Mouse (Mus musculus) thymus, postnatal 0 days (tissue): ENCODE data around the gene Dzip3. TPM values are rescaled to one million over a fixed set of nuclear protein-coding genes. Genes with fewer than 3 reads are reported as not detected.

ENCODE experiments used
- DNase-seq: peaks from one replicate; pipeline ENCODE4 v3.0.0-alpha.2; 2015; ENCODE audit warnings: low spot score
- polyA plus RNA-seq: library from polyadenylated mRNA; unstranded; fragments of >200 nt; fragmentation: Nextera tagmentation; extraction: Ambion mirVana; gene quantifications from 2 replicates; pipeline ENCODE4 v1.2.1, GENCODE M21; 2015

Gene Dzip3
- 14.0 and 14.4 TPM in 2 replicates for polyA plus RNA-seq

DNA sequence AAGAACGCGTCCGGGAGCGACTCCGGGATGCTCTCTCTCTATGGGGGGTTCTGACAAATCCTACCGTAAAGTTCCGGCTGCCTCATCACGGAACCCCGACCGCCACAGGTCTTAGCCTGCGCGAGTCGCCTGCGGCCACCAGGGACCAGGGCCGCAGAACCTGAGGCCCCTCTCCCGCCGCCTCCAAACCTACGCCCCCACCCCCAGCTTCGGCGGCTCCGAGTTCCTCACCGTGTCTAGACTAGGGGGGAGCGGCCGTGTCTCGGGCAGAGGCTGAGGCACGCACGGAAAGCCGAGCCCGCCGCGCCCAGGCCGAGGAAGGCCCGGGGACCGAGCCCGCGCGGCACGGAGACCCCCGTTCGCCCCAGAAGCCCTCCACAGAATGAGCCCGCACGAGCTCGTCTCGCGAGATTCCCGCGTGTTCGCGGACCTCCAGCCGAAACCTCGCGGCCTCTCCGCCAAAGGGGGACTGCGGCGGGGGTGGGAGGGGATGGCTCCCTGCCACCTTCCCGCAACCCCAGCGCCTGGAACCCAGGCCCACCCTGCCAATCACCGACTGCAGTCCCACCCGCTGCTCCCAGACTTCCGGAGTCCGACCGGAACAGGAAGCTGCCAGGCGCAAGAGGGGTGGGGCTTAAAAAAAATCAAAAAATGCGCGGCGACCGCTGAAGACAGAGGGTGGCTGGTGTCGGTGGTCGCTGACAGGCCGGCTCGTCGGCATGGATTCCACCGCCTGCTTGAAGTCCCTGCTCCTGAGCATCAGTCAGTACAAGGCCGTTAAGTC lies at the start of gene Dzip3, which contains the start of gene Cip2a:
Gene Dzip3 (minus strand): TSS at position 607 of the 784 bp plus-strand sequence.
Gene Cip2a (plus strand): TSS at position 627 of the 784 bp plus-strand sequence.
- DNase-seq, result peak; percentile 91

DNA sequence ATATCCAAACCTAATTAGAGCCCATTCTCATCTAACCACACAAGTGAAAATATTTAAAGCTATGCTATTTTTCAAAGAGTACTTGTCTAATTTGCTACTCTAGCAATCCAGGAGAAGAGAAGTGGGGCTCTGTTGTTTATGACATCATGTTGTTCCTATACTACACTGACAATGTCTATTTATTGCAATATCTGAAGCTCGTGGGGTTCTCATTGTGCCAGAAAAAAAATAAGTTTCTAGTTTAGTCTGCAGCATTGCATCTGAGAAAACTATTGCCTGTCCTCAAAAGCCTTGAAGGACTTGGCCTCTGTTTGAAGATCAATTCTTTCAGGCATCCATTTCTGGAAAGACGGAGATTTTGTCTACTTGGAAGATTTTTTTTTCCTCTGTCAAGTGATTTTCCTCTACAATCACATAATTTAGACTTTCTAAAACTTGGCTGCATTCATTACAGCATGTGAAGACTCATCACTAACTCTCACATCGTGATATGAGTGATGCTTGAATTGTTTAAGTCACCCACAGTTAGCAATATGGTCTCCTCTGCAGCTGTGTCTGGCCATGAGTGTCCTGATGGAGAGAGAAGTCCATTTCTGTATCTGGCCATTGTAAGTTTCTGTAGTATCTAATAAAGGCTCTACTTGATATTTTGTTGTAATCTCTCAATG lies 46.7 kb upstream of the Dzip3 start:
- no peak for DNase-seq

GRCm38 (mm10) chr16:49037771-49038170 lies 43.8 kb upstream of the Dzip3 start:
- no peak for DNase-seq

DNA sequence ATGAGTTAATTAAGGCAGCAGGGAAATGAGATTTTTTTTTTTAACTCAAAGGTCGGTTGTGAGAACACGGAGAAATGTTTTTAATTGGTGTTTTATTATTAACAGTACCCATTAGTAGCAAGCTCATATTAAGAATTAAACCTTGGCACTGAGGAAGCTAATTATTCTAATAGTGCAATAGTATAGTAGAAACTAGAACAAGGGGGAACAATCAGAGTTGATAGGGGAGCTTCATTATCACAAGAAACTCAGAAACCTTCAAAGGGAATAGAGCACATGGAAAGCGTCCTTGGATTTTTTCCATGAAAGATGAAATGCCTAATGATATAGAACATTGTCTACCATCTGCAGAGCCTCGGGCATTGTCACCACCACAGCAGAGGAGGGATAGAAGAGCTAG lies 41.9 kb upstream of the Dzip3 start:
- no peak for DNase-seq

DNA sequence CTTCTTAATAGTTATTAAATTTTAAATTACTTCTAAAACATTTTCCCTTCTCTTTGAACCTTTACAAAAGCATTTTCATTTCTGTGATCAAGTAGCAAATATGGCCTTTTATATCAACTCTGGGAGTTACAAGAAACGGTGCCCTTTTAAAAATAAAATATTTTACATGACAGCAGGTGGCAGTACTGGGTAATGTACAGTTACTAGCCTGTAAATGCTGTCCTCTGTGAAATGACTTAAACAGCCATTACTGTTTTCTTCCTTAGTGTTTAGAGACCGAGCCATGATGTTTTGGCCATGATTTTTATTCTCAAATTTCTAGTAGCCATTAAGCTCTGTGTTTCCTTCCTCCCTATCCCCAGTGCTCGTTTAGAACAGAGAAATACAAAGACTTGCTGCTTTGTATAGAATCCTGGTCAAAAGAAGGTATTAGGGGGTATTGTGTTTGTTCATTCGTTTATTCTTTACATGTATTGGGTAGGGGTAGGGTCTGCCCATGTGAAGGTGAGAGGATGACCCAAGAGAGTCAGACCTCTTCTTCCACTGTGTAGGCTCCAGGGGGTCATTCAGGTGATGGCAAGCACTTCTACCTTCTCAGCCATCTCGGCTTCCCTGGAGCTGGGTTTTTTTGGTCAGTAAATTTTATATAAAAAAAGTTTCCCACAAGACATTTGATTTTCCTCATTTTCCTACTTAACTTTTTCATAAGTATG lies 22.8 kb upstream of the Dzip3 start:
- DNase-seq, result peak; percentile 18

DNA sequence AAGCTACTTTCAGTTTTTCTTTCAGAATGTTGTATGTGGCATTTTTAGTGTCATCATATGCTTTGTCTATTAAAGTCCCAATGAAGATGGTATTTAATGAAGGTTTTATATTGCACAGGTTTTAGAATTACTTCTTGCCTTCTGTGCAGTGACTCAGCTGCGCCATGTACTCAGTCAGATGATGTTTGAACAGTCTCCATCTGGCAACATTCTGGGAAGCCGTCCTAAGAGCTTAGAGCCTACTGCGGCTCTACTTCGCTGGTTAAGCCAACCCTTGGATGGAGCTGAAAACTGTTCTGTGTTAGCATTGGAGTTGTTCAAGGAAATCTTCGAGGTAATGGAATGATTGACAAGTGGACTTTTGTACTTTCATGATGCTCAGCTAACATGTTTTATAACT lies 10.2 kb upstream of the Dzip3 start:
- no peak for DNase-seq

DNA sequence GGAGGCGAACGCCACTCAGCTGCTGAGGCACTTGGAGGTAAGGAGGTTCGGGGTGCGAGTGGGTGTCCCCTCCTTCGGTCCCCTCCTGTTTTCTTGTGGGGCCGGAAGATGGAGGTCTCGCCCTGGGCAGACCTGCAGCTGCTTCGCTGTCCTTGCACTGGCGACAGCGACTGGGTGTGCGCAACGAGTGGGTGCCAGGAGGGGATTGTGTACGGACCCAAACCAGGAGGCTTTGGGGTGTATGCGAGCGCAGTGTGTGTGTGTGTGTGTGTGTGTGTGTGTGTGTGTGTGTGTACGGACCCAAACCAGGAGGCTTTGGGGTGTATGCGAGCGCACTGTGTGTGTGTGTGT lies 353 bp upstream of the Dzip3 start:
- DNase-seq, result no peak

DNA sequence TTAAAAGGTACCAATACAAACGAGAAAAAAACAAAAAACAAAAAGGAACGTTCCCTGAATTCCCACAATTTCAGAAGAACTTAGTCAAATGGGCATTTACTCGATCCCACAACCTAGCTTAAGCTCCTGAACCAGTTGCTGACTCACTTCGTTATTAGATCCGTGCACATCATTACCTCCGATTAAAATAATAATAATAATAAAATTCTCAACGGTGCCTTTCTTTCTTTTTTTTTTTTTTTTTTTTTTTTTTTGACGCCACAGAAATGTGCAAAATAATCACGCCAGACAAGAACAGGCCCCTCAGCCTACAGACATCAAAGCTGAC lies 770 bp downstream of the Dzip3 start:
- DNase-seq, result no peak

- peak; percentile 21 for DNase-seq
Observed at GRCm38 (mm10) chr16:48992437-48993230, 1.3 kb downstream of the Dzip3 start.

DNA sequence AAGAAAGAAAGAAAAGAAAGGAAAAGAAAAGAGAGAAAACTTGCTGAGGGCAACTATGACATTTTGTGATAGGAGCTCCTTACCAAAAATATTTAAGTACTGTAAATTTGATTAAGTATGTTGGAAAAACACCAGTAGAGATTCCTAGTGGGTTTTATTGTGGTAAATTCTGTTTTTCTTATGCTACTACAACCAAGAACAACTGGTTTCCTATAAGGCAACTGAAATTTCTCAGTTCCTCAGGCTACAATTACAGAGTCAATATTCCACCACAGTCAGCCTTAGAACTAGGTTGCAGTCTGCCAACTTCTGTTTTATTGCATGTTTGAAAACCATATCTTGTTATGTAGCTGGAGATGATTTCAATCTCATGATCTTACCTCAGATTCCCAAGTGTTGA lies 4.3 kb downstream of the Dzip3 start:
- no peak for DNase-seq

DNA sequence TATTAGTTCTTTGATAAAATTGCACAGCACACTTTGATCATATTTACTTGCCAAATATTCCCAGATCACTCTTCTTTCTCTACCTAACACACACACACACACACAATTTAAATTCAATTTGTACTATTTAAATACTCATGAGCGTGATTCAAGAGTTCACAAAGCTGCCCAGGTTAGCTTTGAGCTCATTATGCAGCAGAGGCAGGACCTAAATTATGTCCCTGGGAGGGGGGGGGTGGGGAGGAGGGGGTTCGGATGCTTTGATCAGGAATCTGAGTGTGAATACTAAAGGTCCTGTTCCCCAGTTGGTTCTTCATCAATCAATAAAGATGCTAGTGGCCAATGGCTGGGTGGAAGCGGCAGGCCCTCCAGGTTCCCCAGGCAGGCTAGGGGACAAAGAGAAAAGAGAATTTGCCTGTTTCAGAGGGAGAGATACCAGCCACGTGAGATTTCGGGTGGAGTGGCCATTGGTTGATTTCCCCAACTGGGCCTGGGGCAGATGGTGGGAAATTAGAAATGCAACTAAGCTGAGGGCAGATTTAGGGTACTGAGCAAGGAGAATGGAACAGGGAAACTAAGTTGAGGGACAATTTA lies 8.8 kb downstream of the Dzip3 start:
- no peak for DNase-seq

- no peak for DNase-seq
Observed at GRCm38 (mm10) chr16:48979965-48980364, 14.0 kb downstream of the Dzip3 start.

GRCm38 (mm10) chr16:48973548-48973947 lies 20.4 kb downstream of the Dzip3 start:
- no peak for DNase-seq

GRCm38 (mm10) chr16:48972996-48973395 lies 21.0 kb downstream of the Dzip3 start:
- DNase-seq, result no peak

- peak; percentile 48 for DNase-seq
Observed at GRCm38 (mm10) chr16:48941805-48942204, 52.2 kb downstream of the Dzip3 start.

GRCm38 (mm10) chr16:48923724-48924123 lies 70.2 kb downstream of the Dzip3 start:
- DNase-seq, result no peak

- no peak for DNase-seq
Observed at GRCm38 (mm10) chr16:48913206-48913605, 80.8 kb downstream of the Dzip3 start.

GRCm38 (mm10) chr16:48911184-48911583 lies 82.8 kb downstream of the Dzip3 start:
- no peak for DNase-seq

DNA sequence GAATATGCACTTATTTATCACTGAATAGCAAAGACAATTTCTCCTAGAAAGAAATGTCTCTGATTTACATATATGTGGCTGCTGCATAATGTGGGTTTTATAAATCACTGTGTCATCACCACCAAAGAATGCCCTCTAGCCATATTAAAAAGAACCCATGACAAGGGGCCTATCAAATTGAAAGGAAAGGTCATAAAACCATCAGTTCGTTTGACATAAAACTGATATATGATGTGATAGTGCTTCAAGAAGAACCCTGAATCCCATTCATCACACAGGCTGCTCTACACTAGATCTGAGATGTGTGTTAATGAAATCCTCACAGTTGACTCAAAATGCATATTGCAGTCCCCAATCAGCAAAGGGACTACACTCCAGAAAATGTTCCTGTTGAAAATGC lies 94.1 kb downstream of the Dzip3 start:
- no peak for DNase-seq

DNA sequence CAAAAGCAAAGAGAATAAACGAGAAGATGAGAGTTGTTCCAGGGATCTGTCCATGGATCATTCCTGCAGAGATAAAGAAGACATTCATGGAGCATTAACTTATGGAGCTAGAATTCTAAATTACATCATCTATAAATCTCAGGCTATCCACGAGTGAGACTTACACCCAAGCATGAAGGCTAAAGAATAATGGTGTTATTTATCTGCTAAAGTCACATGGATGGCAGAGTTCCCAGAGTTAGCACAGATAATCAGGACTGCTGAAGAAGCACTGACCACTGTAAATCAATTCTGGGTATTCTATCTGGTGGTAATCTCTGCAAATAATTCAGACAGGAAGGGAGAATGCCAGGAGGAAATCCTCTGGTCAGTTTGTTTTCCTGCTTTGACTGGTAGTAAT lies 103.2 kb downstream of the Dzip3 start:
- no peak for DNase-seq
